Mouse (Mus musculus): ENCODE measurements around the gene Nrtn. TPM values are rescaled to one million over a fixed set of nuclear protein-coding genes. Genes with fewer than 3 reads are reported as not detected.

Nrtn gene
- polyA plus RNA-seq, 1 experiment from 2014 or later = 14.1 TPM

DNA sequence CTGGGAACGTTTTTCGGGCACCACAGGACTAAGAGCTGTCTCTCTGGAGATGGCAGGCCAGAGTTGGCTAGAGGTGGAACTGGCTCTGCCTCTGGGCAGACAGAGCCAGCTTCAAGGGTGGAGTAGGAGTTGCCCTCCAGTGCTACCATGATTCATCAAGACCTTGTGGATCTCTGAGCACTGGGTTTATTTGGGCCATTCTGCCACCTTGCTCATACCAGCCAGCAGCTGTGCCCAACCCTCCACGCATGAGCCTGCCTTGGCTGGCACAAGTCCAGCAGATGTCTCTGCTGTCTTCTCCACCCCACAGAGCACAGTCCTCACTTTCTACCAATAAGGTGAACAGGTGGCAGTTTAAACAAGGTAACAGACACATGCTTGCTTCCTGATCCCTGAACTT, 31.6 kb upstream of the Nrtn start:
- 60% methylated on average over 3 of the region's 3 CpGs for WGBS
- ATAC-seq (ENCODE audit: insufficient number of reproducible peaks, insufficient read depth, low FRiP score, low read depth) = no peak
- no peaks in the 10 kb centered on the region for H3K27me3 ChIP-seq (ENCODE audit: control insufficient read depth, insufficient read depth, low read length)
- H3K4me2 ChIP-seq (replicated peaks; ENCODE audit: low read depth, low read length) = no peak overlapping the region
- H3K36me3 ChIP-seq (ENCODE audit: control insufficient read depth, insufficient read depth, low read length) = no peaks in the 10 kb centered on the region
- H3K4me1 ChIP-seq (ENCODE audit: control insufficient read depth, insufficient read depth, low read length) = no peaks in the 10 kb centered on the region
- no peaks in the 10 kb centered on the region for H3K9me3 ChIP-seq (ENCODE audit: control insufficient read depth, low read depth, low read length)
- no peak overlapping the region for H3K4me3 ChIP-seq (ENCODE audit: low read depth, low read length)
- H3K9ac ChIP-seq (replicated peaks; ENCODE audit: low read depth, low read length) = no peak overlapping the region
- no peak overlapping the region for H3K27ac ChIP-seq (ENCODE audit: low read length)

GRCm38 (mm10) chr17:56780291-56780978, 23.1 kb upstream of the Nrtn start:
- H3K27ac ChIP-seq (ENCODE audit: low read length) = no peak overlapping the region
- peaks cover 4% of the 10 kb centered on the region; the same call in 1 of the 2 replicates for H3K9me3 ChIP-seq (ENCODE audit: control insufficient read depth, low read depth, low read length)
- H3K4me1 ChIP-seq (ENCODE audit: control insufficient read depth, insufficient read depth, low read length) = no peaks in the 10 kb centered on the region; the same call in 1 of the 2 replicates
- no peak overlapping the region for H3K4me2 ChIP-seq (replicated peaks; ENCODE audit: low read depth, low read length)
- ATAC-seq (ENCODE audit: insufficient number of reproducible peaks, insufficient read depth, low FRiP score, low read depth) = no peak
- WGBS = 64% methylated on average over 13 of the region's 13 CpGs
- no peak overlapping the region for H3K4me3 ChIP-seq (ENCODE audit: low read depth, low read length)
- H3K36me3 ChIP-seq (ENCODE audit: control insufficient read depth, insufficient read depth, low read length) = no peaks in the 10 kb centered on the region; the same call in 1 of the 2 replicates
- H3K9ac ChIP-seq (replicated peaks; ENCODE audit: low read depth, low read length) = no peak overlapping the region
- no peaks in the 10 kb centered on the region for H3K27me3 ChIP-seq (ENCODE audit: control insufficient read depth, insufficient read depth, low read length)

DNA sequence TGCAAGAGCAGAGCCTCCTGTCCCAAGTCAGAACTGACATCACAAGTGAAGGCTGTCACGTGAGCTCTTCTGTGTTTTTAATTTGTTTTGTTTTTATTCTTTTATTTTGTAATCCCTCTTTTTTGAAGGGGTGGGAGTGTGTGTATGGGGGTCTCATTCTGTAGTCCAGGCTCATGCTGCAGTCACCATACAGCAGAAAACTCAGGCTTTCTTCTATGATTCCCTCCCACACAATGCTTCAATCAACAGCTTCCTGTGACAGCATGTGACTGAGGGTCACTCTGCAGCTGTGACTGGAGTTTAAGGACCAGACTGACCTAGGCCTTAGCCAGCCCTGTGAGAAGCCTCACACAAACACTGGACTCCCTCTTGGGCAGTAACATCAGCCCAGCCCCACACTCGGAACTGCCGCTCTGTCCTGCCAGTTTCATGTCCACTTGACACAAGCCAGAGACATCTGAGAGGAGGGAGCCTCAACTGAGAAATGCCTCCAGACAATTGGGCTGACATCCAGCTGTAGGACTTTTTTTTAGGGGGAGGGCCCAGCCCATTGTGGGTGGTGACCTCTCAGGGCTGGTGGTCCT, 21.5 kb upstream of the Nrtn start:
- Histone ChIP-seq H3K36me3 (ENCODE audit: control insufficient read depth, insufficient read depth, low read length) (no peaks in the 10 kb centered on the region; the same call in 1 of the 2 replicates), H3K27me3 (ENCODE audit: control insufficient read depth, insufficient read depth, low read length) (no peaks in the 10 kb centered on the region), H3K9ac (replicated peaks; ENCODE audit: low read depth, low read length) (no peak overlapping the region), H3K9me3 (ENCODE audit: control insufficient read depth, low read depth, low read length) (peaks cover 4% of the 10 kb centered on the region; the same call in 1 of the 2 replicates), H3K4me3 (ENCODE audit: low read depth, low read length) (no peak overlapping the region), H3K27ac (ENCODE audit: low read length) (peak overlapping the region; percentile 23; the same call in 1 of the 2 replicates), H3K4me2 (replicated peaks; ENCODE audit: low read depth, low read length) (no peak overlapping the region), H3K4me1 (ENCODE audit: control insufficient read depth, insufficient read depth, low read length) (no peaks in the 10 kb centered on the region; the same call in 1 of the 2 replicates)
- WGBS = 43% methylated on average over 3 of the region's 3 CpGs
- peak; percentile 62; the same call in 1 of the 2 replicates for ATAC-seq (ENCODE audit: insufficient number of reproducible peaks, insufficient read depth, low FRiP score, low read depth)

- no peak overlapping the region for H3K4me3 ChIP-seq (ENCODE audit: low read depth, low read length)
- H3K4me2 ChIP-seq (replicated peaks; ENCODE audit: low read depth, low read length) = no peak overlapping the region
- H3K9me3 ChIP-seq (ENCODE audit: control insufficient read depth, low read depth, low read length) = peaks cover 4% of the 10 kb centered on the region; the same call in 1 of the 2 replicates
- H3K4me1 ChIP-seq (ENCODE audit: control insufficient read depth, insufficient read depth, low read length) = no peaks in the 10 kb centered on the region; the same call in 1 of the 2 replicates
- no peaks in the 10 kb centered on the region for H3K27me3 ChIP-seq (ENCODE audit: control insufficient read depth, insufficient read depth, low read length)
- no peak for ATAC-seq (ENCODE audit: insufficient number of reproducible peaks, insufficient read depth, low FRiP score, low read depth)
- WGBS = 90% methylated on average over 11 of the region's 11 CpGs
- H3K9ac ChIP-seq (replicated peaks; ENCODE audit: low read depth, low read length) = no peak overlapping the region
- no peak overlapping the region for H3K27ac ChIP-seq (ENCODE audit: low read length)
- H3K36me3 ChIP-seq (ENCODE audit: control insufficient read depth, insufficient read depth, low read length) = no peaks in the 10 kb centered on the region; the same call in 1 of the 2 replicates
Observed at GRCm38 (mm10) chr17:56777568-56777967, 20.2 kb upstream of the Nrtn start.

GRCm38 (mm10) chr17:56769950-56770349, 12.6 kb upstream of the Nrtn start, which contains the start of gene Prr22:
TSS of gene Prr22 (plus strand) at chr17:56770250.
- no peaks in the 10 kb centered on the region for H3K27me3 ChIP-seq (ENCODE audit: control insufficient read depth, insufficient read depth, low read length)
- no peak within 1 kb of the TSS for H3K4me2 ChIP-seq (replicated peaks; ENCODE audit: low read depth, low read length)
- no peaks in the 10 kb centered on the region for H3K9me3 ChIP-seq (ENCODE audit: control insufficient read depth, low read depth, low read length)
- peaks cover 33% of the 10 kb centered on the region for H3K36me3 ChIP-seq (ENCODE audit: control insufficient read depth, insufficient read depth, low read length)
- 84% methylated on average over 5 of the region's 5 CpGs for WGBS
- no peak within 1 kb of the TSS for H3K9ac ChIP-seq (replicated peaks; ENCODE audit: low read depth, low read length)
- H3K27ac ChIP-seq (ENCODE audit: low read length) = no peak within 1 kb of the TSS
- 0 out of 2 replicates have a peak, but pooled peaks cover 6% of the 10 kb centered on the region for H3K4me1 ChIP-seq (ENCODE audit: control insufficient read depth, insufficient read depth, low read length)
- no peak within 1 kb of the TSS for H3K4me3 ChIP-seq (ENCODE audit: low read depth, low read length)
- no peak for ATAC-seq (ENCODE audit: insufficient number of reproducible peaks, insufficient read depth, low FRiP score, low read depth)

- peaks cover 33% of the 10 kb centered on the region for H3K36me3 ChIP-seq (ENCODE audit: control insufficient read depth, insufficient read depth, low read length)
Observed at GRCm38 (mm10) chr17:56768941-56769340, 11.6 kb upstream of the Nrtn start.

DNA sequence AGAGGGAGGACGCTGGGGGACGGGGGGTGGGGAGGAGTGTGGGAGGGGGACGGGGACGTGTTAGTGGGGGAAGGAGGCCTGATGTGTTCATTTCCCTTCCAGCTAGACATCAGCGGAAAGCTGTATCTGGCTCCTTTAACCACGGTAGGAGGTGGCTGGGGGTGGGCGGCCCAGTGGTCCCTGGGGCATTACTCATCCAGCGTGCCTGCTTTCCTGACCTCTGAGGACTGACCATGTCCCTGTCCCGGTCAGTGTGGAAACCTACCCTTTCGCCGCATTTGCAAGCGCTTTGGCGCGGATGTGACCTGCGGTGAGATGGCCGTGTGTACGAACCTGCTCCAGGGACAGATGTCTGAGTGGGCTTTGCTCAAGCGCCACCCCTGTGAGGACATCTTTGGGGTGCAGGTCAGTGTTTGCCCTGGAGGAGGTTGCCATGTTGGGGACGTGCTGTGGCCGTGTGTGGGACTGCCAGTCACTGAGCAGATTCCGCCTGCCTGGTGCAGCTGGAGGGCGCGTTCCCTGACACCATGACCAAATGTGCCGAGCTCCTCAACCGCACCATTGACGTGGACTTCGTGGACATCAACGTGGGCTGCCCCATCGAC, 10.3 kb upstream of the Nrtn start:
- no peak for ATAC-seq (ENCODE audit: insufficient number of reproducible peaks, insufficient read depth, low FRiP score, low read depth)
- WGBS = 93% methylated on average over 29 of the region's 29 CpGs
- no peak overlapping the region for H3K27ac ChIP-seq (ENCODE audit: low read length)
- H3K9ac ChIP-seq (replicated peaks; ENCODE audit: low read depth, low read length) = no peak overlapping the region
- no peaks in the 10 kb centered on the region for H3K27me3 ChIP-seq (ENCODE audit: control insufficient read depth, insufficient read depth, low read length)
- no peaks in the 10 kb centered on the region for H3K9me3 ChIP-seq (ENCODE audit: control insufficient read depth, low read depth, low read length)
- peaks cover 8% of the 10 kb centered on the region; the same call in 1 of the 2 replicates for H3K4me1 ChIP-seq (ENCODE audit: control insufficient read depth, insufficient read depth, low read length)
- no peak overlapping the region for H3K4me2 ChIP-seq (replicated peaks; ENCODE audit: low read depth, low read length)
- peaks cover 33% of the 10 kb centered on the region for H3K36me3 ChIP-seq (ENCODE audit: control insufficient read depth, insufficient read depth, low read length)
- no peak overlapping the region for H3K4me3 ChIP-seq (ENCODE audit: low read depth, low read length)

More at GRCm38 (mm10) chr17:56768941-56769340, 11.6 kb upstream of the Nrtn start:
- Histone ChIP-seq H3K27me3 (ENCODE audit: control insufficient read depth, insufficient read depth, low read length) (no peaks in the 10 kb centered on the region), H3K4me3 (ENCODE audit: low read depth, low read length) (no peak overlapping the region), H3K9ac (replicated peaks; ENCODE audit: low read depth, low read length) (no peak overlapping the region), H3K4me2 (replicated peaks; ENCODE audit: low read depth, low read length) (no peak overlapping the region), H3K27ac (ENCODE audit: low read length) (no peak overlapping the region), H3K4me1 (ENCODE audit: control insufficient read depth, insufficient read depth, low read length) (0 out of 2 replicates have a peak, but pooled peaks cover 6% of the 10 kb centered on the region), H3K9me3 (ENCODE audit: control insufficient read depth, low read depth, low read length) (no peaks in the 10 kb centered on the region)
- WGBS = 94% methylated on average over 11 of the region's 11 CpGs
- ATAC-seq (ENCODE audit: insufficient number of reproducible peaks, insufficient read depth, low FRiP score, low read depth) = no peak

GRCm38 (mm10) chr17:56766631-56767405, 9.5 kb upstream of the Nrtn start:
- no peak for ATAC-seq (ENCODE audit: insufficient number of reproducible peaks, insufficient read depth, low FRiP score, low read depth)
- Histone ChIP-seq H3K9ac (replicated peaks; ENCODE audit: low read depth, low read length) (no peak overlapping the region), H3K36me3 (ENCODE audit: control insufficient read depth, insufficient read depth, low read length) (peaks cover 33% of the 10 kb centered on the region), H3K4me3 (ENCODE audit: low read depth, low read length) (no peak overlapping the region), H3K27me3 (ENCODE audit: control insufficient read depth, insufficient read depth, low read length) (no peaks in the 10 kb centered on the region), H3K4me1 (ENCODE audit: control insufficient read depth, insufficient read depth, low read length) (peaks cover 13% of the 10 kb centered on the region; the same call in 1 of the 2 replicates), H3K4me2 (replicated peaks; ENCODE audit: low read depth, low read length) (no peak overlapping the region), H3K27ac (ENCODE audit: low read length) (no peak overlapping the region), H3K9me3 (ENCODE audit: control insufficient read depth, low read depth, low read length) (no peaks in the 10 kb centered on the region)
- WGBS = 96% methylated on average over 27 of the region's 27 CpGs

Data from stomach, embryonic 14.5 days (tissue).